Comparison of ENCODE assay signal across 8 mouse cellular contexts in genomic region chr7:16405516-16406351, GRCm38 (mm10). TPM values are rescaled to one million over a fixed set of nuclear protein-coding genes. Genes with fewer than 3 reads are reported as not detected.
A peak's percentile ranks its signal among the peaks of the same experiment; 100 is the strongest.
DNase-seq lines count a peak whose midpoint lies in the region; ATAC-seq and TF ChIP-seq lines count a peak whose summit lies in the region.

No protein-coding gene starts in this region.

- peaks cover 63% of the 10 kb centered on the region for H3K4me1 ChIP-seq in E14TG2a.4 (replicated peaks; ENCODE audit: low read depth, low read length)
- H3K4me1 ChIP-seq in forebrain, embryonic 14.5 days (ENCODE audit: control insufficient read depth, insufficient read depth, low read length), result peaks cover 19% of the 10 kb centered on the region

- no peaks in the 10 kb centered on the region for H3K9me3 ChIP-seq in E14TG2a.4 (ENCODE audit: low read length)
- H3K9me3 ChIP-seq in forebrain, embryonic 14.5 days (replicated peaks; ENCODE audit: control insufficient read depth, low read length), result no peaks in the 10 kb centered on the region

- H3K36me3 ChIP-seq in E14TG2a.4 (ENCODE audit: insufficient read depth, low read length), result peaks cover 65% of the 10 kb centered on the region
- no peaks in the 10 kb centered on the region; the same call in 1 of the 2 replicates for H3K36me3 ChIP-seq in forebrain, embryonic 14.5 days (ENCODE audit: control insufficient read depth, insufficient read depth, low read length)

- peak; percentile 66 for DNase-seq in adrenal gland, adult 8-10 months
- no peak for DNase-seq in forebrain, embryonic 14.5 days (ENCODE audit: low spot score)
- DNase-seq in heart, postnatal 36 days, result peak; percentile 71 to 78
- peak; percentile 42 to 70 for DNase-seq in layer of hippocampus, adult 18-20 months (ENCODE audit: low spot score in 2 of 2)
- peak; percentile 90 for DNase-seq in lung, postnatal 10 days
- peak; percentile 51 for DNase-seq in right cerebral cortex, postnatal 25 days
- DNase-seq in embryo, embryonic 11 days, result no peak

- no peaks in the 10 kb centered on the region for H3K27me3 ChIP-seq in E14TG2a.4 (ENCODE audit: insufficient read depth, low read length)
- no peaks in the 10 kb centered on the region for H3K27me3 ChIP-seq in forebrain, embryonic 14.5 days (replicated peaks; ENCODE audit: control insufficient read depth, insufficient read depth, low read length)

- H3K27ac ChIP-seq in forebrain, embryonic 14.5 days (ENCODE audit: low read depth, low read length), result 0 out of 2 replicates have a peak overlapping the region, but pooled peaks have one; percentile 39

- peak overlapping the region; percentile 37; the same call in 1 of the 2 replicates for H3K9ac ChIP-seq in forebrain, embryonic 14.5 days (ENCODE audit: low read length)

- ATAC-seq in forebrain, embryonic 14.5 days, result no peak

- H3K4me2 ChIP-seq in forebrain, embryonic 14.5 days (ENCODE audit: low read length), result peak overlapping the region; percentile 26

- peak overlapping the region; percentile 63 for H3K4me3 ChIP-seq in E14TG2a.4 (replicated peaks; ENCODE audit: low read length)
- H3K4me3 ChIP-seq in forebrain, embryonic 14.5 days (ENCODE audit: low read depth, low read length), result no peak overlapping the region

- WGBS in forebrain, embryonic 14.5 days, result 79% methylated on average over 11 of the region's 11 CpGs

- TF ChIP-seq CTCF in E14TG2a.4 (conservative IDR thresholded peaks at IDR 0.05; ENCODE audit: low read length), result no peak

- intact Hi-C loops in heart, postnatal 36 days (cut with DNase I), result no loop called here

RNA-seq across cellular contexts. Expression of gene Zc3h4, which starts 5.0 kb away (rescaled TPM):
- total RNA-seq in adrenal gland, adult 8-10 months (2022), result 10 to 100 TPM; 43.4 to 47.5 (median 46.2) TPM
- polyA plus RNA-seq in forebrain, embryonic 14.5 days (2014; fragmentation: Nextera tagmentation; extraction: Ambion mirVana), result 14.3 and 15.5 TPM in 2 replicates
- 10 to 100 TPM; 28.9 to 37.8 TPM for total RNA-seq in heart, postnatal 36 days (2021)
- 10 to 100 TPM; 55.9 to 56.9 TPM for total RNA-seq in layer of hippocampus, adult 18-20 months (2021)

RNA-seq across cellular contexts. Expression of gene Sae1, which starts 18.1 kb away (rescaled TPM):
- total RNA-seq in adrenal gland, adult 8-10 months (2022), result 10 to 100 TPM; 64.0 to 78.2 (median 67.5) TPM
- 253 and 259 TPM in 2 replicates for polyA plus RNA-seq in forebrain, embryonic 14.5 days (2014; fragmentation: Nextera tagmentation; extraction: Ambion mirVana)
- total RNA-seq in heart, postnatal 36 days (2021), result 10 to 100 TPM; 33.6 to 35.7 TPM
- total RNA-seq in layer of hippocampus, adult 18-20 months (2021), result 100 to 1,000 TPM in 1 of 2 experiments, 10 to 100 TPM in 1; 95.4 to 100 TPM

RNA-seq across cellular contexts. Expression of gene Tmem160, which starts 46.8 kb away (rescaled TPM):
- total RNA-seq in adrenal gland, adult 8-10 months (2022), result 10 to 100 TPM; 55.2 to 93.9 (median 72.1) TPM
- polyA plus RNA-seq in forebrain, embryonic 14.5 days (2014; fragmentation: Nextera tagmentation; extraction: Ambion mirVana), result 67.2 and 75.4 TPM in 2 replicates
- total RNA-seq in heart, postnatal 36 days (2021), result 10 to 100 TPM; 79.4 to 89.8 TPM
- 10 to 100 TPM; 63.6 to 66.4 TPM for total RNA-seq in layer of hippocampus, adult 18-20 months (2021)

Comparison
In these comparisons a context has a peak if more than half of its experiments do, and no peak if none do; other contexts are left out.
1. DNase-seq: peak in adrenal gland, adult 8-10 months (single experiment), heart, postnatal 36 days (2 of 2), layer of hippocampus, adult 18-20 months (2 of 2), lung, postnatal 10 days (single experiment) and right cerebral cortex, postnatal 25 days (single experiment); none in forebrain, embryonic 14.5 days (single experiment) and embryo, embryonic 11 days (single experiment).